Mouse (Mus musculus) cerebellum, adult 8-10 months (tissue): Measurements from ENCODE around the gene Hspa12a.
A peak's percentile ranks its signal among the peaks of the same experiment; 100 is the strongest.

ENCODE experiments used
- DNase-seq: peaks from one replicate; pipeline ENCODE4 v3.0.0; 2022

The Hspa12a gene

GRCm38 (mm10) chr19:58818571-58819415, 124.7 kb downstream of the Hspa12a start:
- no peak for DNase-seq

- no peak for DNase-seq
These were observed 126.1 kb downstream of the Hspa12a start for GRCm38 (mm10) chr19:58817398-58817797.

- no peak for DNase-seq
These were observed 126.9 kb downstream of the Hspa12a start for GRCm38 (mm10) chr19:58816453-58817041.

GRCm38 (mm10) chr19:58815179-58815922, 128.1 kb downstream of the Hspa12a start:
- DNase-seq: no peak

- DNase-seq: no peak
These were observed 132.9 kb downstream of the Hspa12a start for GRCm38 (mm10) chr19:58810536-58810935.

- no peak for DNase-seq
These were observed 134.6 kb downstream of the Hspa12a start for GRCm38 (mm10) chr19:58808864-58809263.

- DNase-seq: peak; percentile 69
These were observed 137.1 kb downstream of the Hspa12a start for GRCm38 (mm10) chr19:58806364-58806763.

GRCm38 (mm10) chr19:58805191-58805779, 138.2 kb downstream of the Hspa12a start:
- no peak for DNase-seq

GRCm38 (mm10) chr19:58795114-58795669, 148.3 kb downstream of the Hspa12a start:
- no peak for DNase-seq

- DNase-seq: no peak
These were observed 149.2 kb downstream of the Hspa12a start, which contains the start of gene 1700019N19Rik for GRCm38 (mm10) chr19:58794284-58794683. 1700019N19Rik (minus strand) TSS chr19:58794461.

GRCm38 (mm10) chr19:58789194-58789593, 154.3 kb downstream of the Hspa12a start:
- DNase-seq: no peak

- DNase-seq: no peak
These were observed 159.5 kb downstream of the Hspa12a start for GRCm38 (mm10) chr19:58783938-58784337.

- no peak for DNase-seq
These were observed 161.9 kb downstream of the Hspa12a start for GRCm38 (mm10) chr19:58781566-58781965.

- no peak for DNase-seq
These were observed 167.0 kb downstream of the Hspa12a start for GRCm38 (mm10) chr19:58776461-58776860.

GRCm38 (mm10) chr19:58767329-58767728, 176.1 kb downstream of the Hspa12a start:
- DNase-seq: no peak

- peak; percentile 13 for DNase-seq
These were observed 180.5 kb downstream of the Hspa12a start for GRCm38 (mm10) chr19:58762848-58763541.

GRCm38 (mm10) chr19:58762316-58762715, 181.1 kb downstream of the Hspa12a start:
- no peak for DNase-seq

- no peak for DNase-seq
These were observed 184.0 kb downstream of the Hspa12a start, which contains the start of gene Pnliprp2 for GRCm38 (mm10) chr19:58759423-58759822. Pnliprp2 (plus strand) TSS chr19:58759719.

- DNase-seq: no peak
These were observed 184.6 kb downstream of the Hspa12a start for GRCm38 (mm10) chr19:58758871-58759270.

- DNase-seq: no peak
These were observed 191.9 kb downstream of the Hspa12a start for GRCm38 (mm10) chr19:58751504-58751903.

- DNase-seq: no peak
These were observed 192.6 kb downstream of the Hspa12a start for GRCm38 (mm10) chr19:58750822-58751221.

- no peak for DNase-seq
These were observed 195.9 kb downstream of the Hspa12a start for GRCm38 (mm10) chr19:58747498-58748000.
